12 mouse cellular contexts compared by ENCODE assay signal in genomic region chr7:67617646-67618045, GRCm38 (mm10).
"Had no signal": no experiment of that assay in that cellular context is flagged by ENCODE, and none has a peak within 500 bp of the region (broad histone marks: within the 10 kb centered on the region; RNA-seq: fewer than 3 reads in every experiment).

No protein-coding gene starts in this region.

- H3K4me3 ChIP-seq: left cerebral cortex, adult 2 months; liver, embryonic 15.5 days had no signal

- DNase-seq: kidney, adult 9 months; kidney, postnatal 14 days; lung, adult 2 months; lung, postnatal 36 days; right cerebral cortex, postnatal 14 days; thymus, postnatal 36 days had no signal

- ATAC-seq: intestine, postnatal 0 days; lung, postnatal 0 days; midbrain, embryonic 16.5 days had no signal

- H3K27ac ChIP-seq: left cerebral cortex, adult 2 months; liver, embryonic 15.5 days had no signal

- H3K9me3 ChIP-seq: liver, embryonic 15.5 days had no signal

- H3K4me1 ChIP-seq: liver, embryonic 15.5 days had no signal

- H3K9ac ChIP-seq: liver, embryonic 15.5 days had no signal

- H3K27me3 ChIP-seq: liver, embryonic 15.5 days had no signal

- H3K4me2 ChIP-seq: liver, embryonic 11.5 days; liver, embryonic 15.5 days had no signal

- H3K36me3 ChIP-seq: liver, embryonic 15.5 days had no signal
